Mouse (Mus musculus): ENCODE measurements around the gene Rbms3.

DNA sequence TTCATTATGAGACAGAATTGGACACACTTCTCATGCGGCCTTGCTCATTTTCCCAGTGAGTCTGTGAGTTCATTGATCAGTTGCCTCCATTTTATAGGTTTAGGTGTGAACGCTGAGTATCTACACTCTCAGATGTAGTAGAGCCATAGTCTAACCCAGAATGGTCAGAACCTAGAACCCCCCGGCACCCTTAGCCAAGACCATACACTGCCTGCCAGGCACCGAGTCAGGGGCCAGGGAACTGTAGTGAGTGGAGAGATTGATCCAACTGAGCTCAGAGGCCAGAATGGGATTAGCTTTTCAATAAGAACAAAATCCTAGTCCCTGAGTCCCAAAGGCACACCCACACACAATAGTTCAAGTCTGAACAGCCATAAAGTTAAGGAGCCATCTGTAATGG lies 475.1 kb downstream of the Rbms3 start:
- TF ChIP-seq CTCF (IDR thresholded peaks at IDR 0.05; ENCODE audit: borderline replicate concordance, extremely low read depth, insufficient read depth, insufficient read length) (no peak), POLR2A (IDR thresholded peaks at IDR 0.05; ENCODE audit: borderline replicate concordance, extremely low read depth, insufficient read depth, insufficient read length, poor library complexity, severe bottlenecking) (no peak)

Data from brain, embryonic 14.5 days (tissue).